In the genomic region with DNA sequence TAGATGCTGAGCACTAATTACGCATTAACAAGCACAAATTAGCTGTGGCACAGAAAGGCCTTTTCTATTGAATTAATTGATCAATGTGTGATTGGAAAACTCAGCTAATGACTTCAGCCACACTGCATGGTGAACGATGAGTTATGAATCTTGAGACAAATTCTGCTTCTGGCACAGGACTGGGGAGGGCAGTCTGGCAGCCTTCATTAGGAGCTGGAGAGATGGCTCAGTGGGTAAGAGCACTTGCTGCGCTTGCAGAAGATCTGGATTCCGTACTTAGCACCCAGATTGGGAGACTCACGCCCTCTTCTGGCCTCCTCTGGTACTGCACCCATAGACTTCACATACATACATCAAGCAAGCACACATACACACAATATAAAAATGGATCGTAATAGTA, we compare ENCODE assay signal across 18 mouse cellular contexts.
A peak's percentile ranks its signal among the peaks of the same experiment; 100 is the strongest.
DNase-seq lines count a peak whose midpoint lies in the region; ATAC-seq and TF ChIP-seq lines count a peak whose summit lies in the region.
"Had no signal": no experiment of that assay in that cellular context is flagged by ENCODE, and none has a peak within 500 bp of the region (broad histone marks: within the 10 kb centered on the region; RNA-seq: fewer than 3 reads in every experiment).

No protein-coding gene starts in this region.

- H3K9ac ChIP-seq in forebrain, embryonic 14.5 days (ENCODE audit: low read length): no peak overlapping the region
- H3K9ac ChIP-seq: heart, embryonic 13.5 days; intestine, embryonic 15.5 days; neural tube, embryonic 13.5 days had no signal

- H3K36me3 ChIP-seq in forebrain, embryonic 14.5 days (ENCODE audit: control insufficient read depth, insufficient read depth, low read length): no peaks in the 10 kb centered on the region
- H3K36me3 ChIP-seq in forebrain, embryonic 10.5 days (replicated peaks): no peaks in the 10 kb centered on the region
- no peaks in the 10 kb centered on the region for H3K36me3 ChIP-seq in E14TG2a.4 (ENCODE audit: insufficient read depth, low read length)
- H3K36me3 ChIP-seq: heart, embryonic 13.5 days; intestine, embryonic 15.5 days; neural tube, embryonic 13.5 days had no signal

- no peak overlapping the region for H3K4me2 ChIP-seq in forebrain, embryonic 14.5 days (ENCODE audit: low read length)
- H3K4me2 ChIP-seq: heart, embryonic 13.5 days; intestine, embryonic 15.5 days; neural tube, embryonic 13.5 days had no signal

- WGBS in forebrain, embryonic 14.5 days: 49% methylated on average over 6 of the region's 6 CpGs
- WGBS in forebrain, embryonic 10.5 days: 77% methylated on average over 6 of the region's 6 CpGs

- no peak overlapping the region for H3K27ac ChIP-seq in forebrain, embryonic 14.5 days (ENCODE audit: low read depth, low read length)
- H3K27ac ChIP-seq in forebrain, embryonic 10.5 days: no peak overlapping the region
- no peak overlapping the region for H3K27ac ChIP-seq in layer of hippocampus, adult 2 months
- H3K27ac ChIP-seq in left cerebral cortex, adult 2 months: no peak overlapping the region
- H3K27ac ChIP-seq: heart, embryonic 13.5 days; intestine, embryonic 15.5 days; neural tube, embryonic 13.5 days had no signal

- ATAC-seq in forebrain, embryonic 14.5 days: no peak
- ATAC-seq: intestine, embryonic 15.5 days had no signal

- H3K4me3 ChIP-seq in forebrain, embryonic 14.5 days (ENCODE audit: low read depth, low read length): no peak overlapping the region
- H3K4me3 ChIP-seq in forebrain, embryonic 10.5 days: no peak overlapping the region
- H3K4me3 ChIP-seq in layer of hippocampus, adult 2 months: no peak overlapping the region
- no peak overlapping the region for H3K4me3 ChIP-seq in E14TG2a.4 (replicated peaks; ENCODE audit: low read length)
- no peak overlapping the region for H3K4me3 ChIP-seq in left cerebral cortex, adult 2 months
- H3K4me3 ChIP-seq: heart, embryonic 13.5 days; intestine, embryonic 15.5 days; neural tube, embryonic 13.5 days had no signal

- intact Hi-C loops in left cerebral cortex, adult 2 months (cut with DNase I): no loop called here

- no peaks in the 10 kb centered on the region for H3K4me1 ChIP-seq in forebrain, embryonic 14.5 days (ENCODE audit: control insufficient read depth, insufficient read depth, low read length)
- no peaks in the 10 kb centered on the region for H3K4me1 ChIP-seq in forebrain, embryonic 10.5 days
- H3K4me1 ChIP-seq in E14TG2a.4 (replicated peaks; ENCODE audit: low read depth, low read length): peaks cover 5% of the 10 kb centered on the region
- H3K4me1 ChIP-seq: heart, embryonic 13.5 days; intestine, embryonic 15.5 days; neural tube, embryonic 13.5 days had no signal

- 0 out of 2 replicates have a peak, but pooled peaks cover 3% of the 10 kb centered on the region for H3K27me3 ChIP-seq in forebrain, embryonic 14.5 days (replicated peaks; ENCODE audit: control insufficient read depth, insufficient read depth, low read length)
- H3K27me3 ChIP-seq in forebrain, embryonic 10.5 days (ENCODE audit: poor library complexity, severe bottlenecking): peaks cover 16% of the 10 kb centered on the region; the same call in 1 of the 2 replicates
- peaks cover 8% of the 10 kb centered on the region for H3K27me3 ChIP-seq in E14TG2a.4 (ENCODE audit: insufficient read depth, low read length)
- H3K27me3 ChIP-seq: heart, embryonic 13.5 days; intestine, embryonic 15.5 days; neural tube, embryonic 13.5 days had no signal

- no peaks in the 10 kb centered on the region for H3K9me3 ChIP-seq in forebrain, embryonic 14.5 days (replicated peaks; ENCODE audit: control insufficient read depth, low read length)
- peaks cover 6% of the 10 kb centered on the region; the same call in 1 of the 2 replicates for H3K9me3 ChIP-seq in forebrain, embryonic 10.5 days
- 0 out of 2 replicates have a peak, but pooled peaks cover 4% of the 10 kb centered on the region for H3K9me3 ChIP-seq in E14TG2a.4 (ENCODE audit: low read length)
- H3K9me3 ChIP-seq: intestine, embryonic 15.5 days had no signal

- peak; percentile 64 for TF ChIP-seq CTCF in layer of hippocampus, adult 2 months (conservative IDR thresholded peaks at IDR 0.05)
- peak; percentile 54 for TF ChIP-seq CTCF in E14TG2a.4 (conservative IDR thresholded peaks at IDR 0.05; ENCODE audit: low read length)
- TF ChIP-seq CTCF in left cerebral cortex, adult 2 months (IDR thresholded peaks at IDR 0.05): no peak; the same call in none of the 2 replicates

- DNase-seq in forebrain, embryonic 14.5 days (ENCODE audit: low spot score): peak; percentile 70
- no peak for DNase-seq in forebrain, embryonic 10.5 days (ENCODE audit: extremely low spot score, low spot score)
- no peak for DNase-seq in layer of hippocampus, adult 2 months (ENCODE audit: low spot score in 2 of 2)
- DNase-seq in layer of hippocampus, postnatal 14 days (ENCODE audit: low spot score in 2 of 2): no peak
- peak; percentile 7 for DNase-seq in brain, adult 2 months (ENCODE audit: low read depth, low spot score)
- DNase-seq in left cerebral cortex, adult 2 months (ENCODE audit: extremely low spot score in 1 of 2, low spot score in 2 of 2): no peak
- DNase-seq in adrenal gland, postnatal 14 days: no peak
- DNase-seq: adrenal gland, postnatal 25 days; cerebellum, postnatal 10 days; kidney, postnatal 36 days; layer of hippocampus, postnatal 36 days; left cerebral cortex, postnatal 4 days; lung, postnatal 4 days; thymus, postnatal 14 days had no signal

Comparison
In these comparisons a context has a peak if more than half of its experiments do, and no peak if none do; other contexts are left out.
1. DNase-seq: peak in forebrain, embryonic 14.5 days (single experiment) and brain, adult 2 months (single experiment); none in forebrain, embryonic 10.5 days (single experiment), layer of hippocampus, adult 2 months (0 of 2), layer of hippocampus, postnatal 14 days (0 of 2), left cerebral cortex, adult 2 months (0 of 2) and adrenal gland, postnatal 14 days (single experiment).